Mouse (Mus musculus) spleen, postnatal 14 days (tissue): ENCODE results near the gene Cdk19.

Source experiments
- DNase-seq, 2 experiments: peaks; one replicate each; pipeline ENCODE4 v3.0.0; 2021 to 2022; ENCODE audit warnings: low spot score in 2 of 2

The Cdk19 gene

DNA sequence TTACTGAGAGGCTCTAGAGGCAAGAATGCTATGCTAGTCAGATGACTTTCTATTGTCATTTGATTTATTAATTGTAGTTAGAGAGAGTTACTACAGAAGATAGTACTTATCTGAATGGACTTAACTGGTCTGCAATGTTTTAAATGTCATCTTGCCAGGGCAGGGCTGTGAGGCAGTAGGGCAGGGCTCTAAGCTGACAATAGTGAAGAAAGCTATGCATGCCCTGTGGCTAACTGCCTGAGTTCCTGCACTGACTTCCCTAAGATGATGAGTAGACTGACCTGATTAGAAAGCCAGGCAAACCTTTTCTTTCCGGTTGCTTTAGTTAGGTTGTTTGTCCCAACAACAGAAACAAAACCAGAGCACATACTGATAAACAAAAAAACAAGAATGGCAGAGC is 102.7 kb downstream of the Cdk19 start:
- no peak for DNase-seq

DNA sequence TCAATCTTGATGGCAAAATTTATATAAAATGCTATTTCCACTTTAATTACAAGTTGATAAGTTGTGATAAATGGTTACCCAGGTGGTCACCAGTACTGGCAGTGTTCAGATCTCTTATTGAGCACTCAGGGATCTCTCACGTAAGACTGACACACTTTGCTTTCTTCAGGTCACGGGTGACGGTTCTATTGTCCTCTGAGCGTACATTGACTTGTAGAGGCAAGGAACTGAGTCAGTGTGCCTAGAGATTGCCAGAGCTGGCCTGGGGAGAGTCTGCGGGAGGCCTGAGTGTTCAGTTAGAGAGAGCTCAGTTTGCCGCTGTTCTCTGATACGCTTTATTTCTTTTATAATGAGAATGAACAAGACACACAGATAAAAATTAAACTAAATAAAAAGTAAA is 104.0 kb downstream of the Cdk19 start:
- no peak for DNase-seq

- no peak for DNase-seq
Observed at GRCm38 (mm10) chr10:40443806-40444357, 104.5 kb downstream of the Cdk19 start.

- DNase-seq: no peak
Observed at GRCm38 (mm10) chr10:40444586-40444985, 105.2 kb downstream of the Cdk19 start.

GRCm38 (mm10) chr10:40446088-40446604 is 106.8 kb downstream of the Cdk19 start:
- no peak for DNase-seq

DNA sequence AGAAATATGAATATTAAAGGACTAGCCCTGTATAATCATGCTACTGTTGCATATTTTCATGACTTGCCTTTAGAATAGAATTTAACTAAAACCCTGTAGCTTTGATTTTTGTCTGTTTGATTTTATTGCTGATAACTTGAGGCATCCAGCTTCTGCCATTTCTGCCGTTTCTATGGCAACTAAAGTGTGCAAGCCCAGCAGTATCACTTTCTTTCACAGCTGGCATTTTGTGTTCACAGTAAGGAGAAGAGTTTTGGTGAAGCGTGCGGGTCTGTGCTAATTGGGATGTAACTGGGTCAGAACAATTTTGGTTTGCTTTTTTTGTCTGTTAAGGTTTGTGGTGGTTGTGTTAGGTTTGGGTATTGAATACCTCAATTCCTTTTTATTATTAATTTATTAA is 107.3 kb downstream of the Cdk19 start:
- no peak for DNase-seq

GRCm38 (mm10) chr10:40447295-40447694 is 107.9 kb downstream of the Cdk19 start:
- no peak for DNase-seq

DNA sequence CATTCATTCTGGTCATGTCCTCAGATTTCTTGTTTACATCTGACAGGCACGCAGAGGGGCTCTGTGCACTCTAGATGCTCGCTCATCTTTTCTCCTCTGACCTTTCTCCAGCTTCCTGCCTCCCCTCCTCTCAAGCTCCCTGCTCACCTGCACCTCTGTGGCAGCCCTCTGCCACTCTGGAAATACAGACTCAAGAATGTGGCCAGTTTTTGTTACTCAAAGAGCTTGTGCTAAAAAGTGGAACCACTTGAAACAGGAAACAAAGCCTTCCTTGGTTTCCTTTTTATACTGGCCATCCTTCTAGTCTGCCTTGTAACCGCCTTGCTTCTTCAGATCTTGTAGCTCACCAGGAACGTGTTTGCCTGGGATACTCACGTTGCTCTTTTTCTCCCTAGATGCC is 108.6 kb downstream of the Cdk19 start:
- DNase-seq: no peak

DNA sequence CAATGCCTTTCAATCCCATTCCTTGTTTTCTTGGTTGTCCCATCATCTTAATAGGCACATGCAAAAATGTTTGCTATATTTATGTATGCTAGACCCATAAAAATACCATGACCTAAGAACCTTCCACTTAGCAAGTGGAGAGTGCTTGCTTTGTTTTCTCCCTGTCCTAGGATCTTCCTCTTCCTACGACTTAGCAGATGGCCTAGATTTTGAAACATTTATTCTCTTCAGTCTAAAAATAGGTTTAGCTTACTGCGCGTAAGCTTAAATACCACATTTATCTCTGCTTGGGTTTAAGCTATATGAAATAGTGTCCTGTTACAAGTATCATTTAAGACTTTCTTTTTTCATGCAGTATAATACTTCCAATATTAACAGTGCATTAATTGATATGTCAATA is 109.1 kb downstream of the Cdk19 start:
- DNase-seq: no peak

GRCm38 (mm10) chr10:40449571-40449970 is 110.2 kb downstream of the Cdk19 start:
- no peak for DNase-seq

DNA sequence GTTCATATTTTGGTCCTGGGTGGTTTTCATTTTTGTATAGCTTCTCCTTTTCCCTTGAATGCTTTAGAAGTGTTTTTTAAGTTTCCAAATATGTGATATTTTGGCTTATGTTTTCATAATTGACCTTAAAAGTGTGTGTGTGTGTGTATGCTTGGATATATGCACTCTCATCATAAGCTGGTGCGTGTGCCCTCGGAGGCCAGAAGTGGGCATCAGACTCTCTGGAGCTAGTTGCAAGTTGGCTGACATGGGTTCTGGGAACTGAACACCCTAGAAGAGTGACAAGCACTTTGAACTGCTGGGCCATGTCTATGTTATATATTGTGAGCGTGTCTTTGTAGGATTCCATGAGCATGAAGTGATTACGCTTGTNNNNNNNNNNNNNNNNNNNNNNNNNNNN is 110.8 kb downstream of the Cdk19 start:
- DNase-seq: no peak

GRCm38 (mm10) chr10:40457116-40457515 is 117.8 kb downstream of the Cdk19 start:
- DNase-seq: no peak

DNA sequence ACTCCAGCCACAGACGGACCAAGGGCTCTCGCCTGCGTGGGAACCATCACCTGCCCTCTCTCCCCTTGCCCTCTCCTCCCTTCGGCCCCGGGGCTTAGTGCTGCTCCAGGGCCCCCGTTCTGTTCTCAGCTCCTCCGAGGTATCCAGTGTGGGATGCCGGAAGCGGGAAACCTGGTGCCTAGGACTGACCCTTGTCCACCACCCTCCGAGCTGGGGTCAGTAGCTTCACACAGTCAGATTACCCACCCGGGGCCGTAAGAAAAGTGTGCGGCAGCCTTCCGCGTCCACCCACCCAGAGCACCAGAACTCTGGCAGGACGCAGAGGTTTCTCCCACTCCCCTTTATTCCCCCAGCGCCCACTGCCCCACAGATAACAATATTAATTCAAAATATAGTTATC is 119.8 kb downstream of the Cdk19 start:
- DNase-seq: no peak

DNA sequence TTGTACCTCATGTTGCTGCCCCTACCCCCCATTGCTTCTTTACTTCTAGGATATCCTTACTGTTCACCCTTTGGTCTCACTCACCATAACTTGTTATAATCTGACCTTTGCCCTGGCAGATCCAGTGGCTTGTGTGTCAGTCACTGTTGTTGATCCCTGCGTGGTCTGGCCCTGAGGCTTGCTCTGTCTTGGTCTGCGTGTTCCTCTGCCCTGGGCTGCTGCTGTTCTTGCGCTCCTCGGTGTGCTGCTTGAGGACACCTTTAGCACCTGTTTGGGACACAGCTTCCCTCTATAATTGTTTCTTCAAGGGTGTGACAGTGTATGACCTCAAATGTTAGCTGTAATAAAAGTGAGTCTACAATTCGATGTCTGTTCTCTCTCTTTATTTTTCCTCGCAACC is 122.0 kb downstream of the Cdk19 start:
- no peak for DNase-seq

DNA sequence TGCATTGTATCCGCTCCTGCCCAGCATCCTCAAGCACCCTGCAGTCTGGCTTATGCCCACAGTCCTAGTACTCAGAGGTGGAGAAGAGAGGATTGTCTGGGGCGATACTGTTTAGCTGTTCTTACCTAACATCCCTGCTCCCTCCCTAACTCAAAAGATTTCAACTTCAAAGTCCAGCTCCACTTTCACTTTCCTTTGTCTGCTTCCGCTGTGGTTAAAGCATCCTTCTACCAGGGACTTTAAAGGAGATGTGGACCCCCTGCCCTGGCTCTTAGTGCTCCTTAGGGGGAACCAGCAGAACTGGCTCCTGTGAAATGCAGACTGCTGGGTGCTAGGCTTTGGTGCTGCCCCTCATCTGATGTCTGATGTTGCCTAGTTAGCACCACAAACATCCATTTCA is 122.9 kb downstream of the Cdk19 start:
- no peak for DNase-seq

DNA sequence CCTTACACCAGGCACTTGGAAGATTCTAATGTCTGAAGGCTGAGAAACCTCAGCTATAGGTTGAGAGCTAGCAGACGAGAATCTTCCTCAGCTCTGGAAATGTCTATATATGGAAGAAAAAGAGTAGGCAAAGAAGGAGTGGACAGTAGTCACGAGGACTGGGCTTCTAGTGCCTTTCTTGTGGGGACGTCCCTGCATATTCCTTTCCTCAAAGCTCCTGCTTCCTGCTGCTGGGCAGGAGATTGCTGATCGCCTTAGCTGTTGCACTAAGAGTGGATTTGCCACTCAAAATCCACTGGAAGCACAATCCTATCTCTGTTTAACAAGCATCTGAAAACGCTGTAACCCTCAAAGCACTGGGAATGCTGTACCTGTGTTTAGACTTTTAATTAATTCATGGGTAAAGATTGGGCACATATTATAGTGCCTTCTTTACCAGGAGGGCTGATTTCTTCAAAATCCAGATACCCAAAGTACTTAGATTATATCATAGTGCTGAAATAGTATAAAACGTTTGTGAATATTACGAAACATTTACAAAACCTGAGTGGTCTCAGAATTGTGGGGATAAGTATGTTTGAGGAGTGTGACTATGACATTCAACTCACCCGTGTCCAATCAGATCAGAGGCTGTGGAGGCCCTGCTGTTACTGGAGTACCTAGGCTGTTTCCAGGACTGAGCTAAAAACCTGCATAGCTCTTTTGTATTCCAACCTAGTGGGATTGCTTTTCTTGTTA is 128.0 kb downstream of the Cdk19 start:
- DNase-seq: no peak

DNA sequence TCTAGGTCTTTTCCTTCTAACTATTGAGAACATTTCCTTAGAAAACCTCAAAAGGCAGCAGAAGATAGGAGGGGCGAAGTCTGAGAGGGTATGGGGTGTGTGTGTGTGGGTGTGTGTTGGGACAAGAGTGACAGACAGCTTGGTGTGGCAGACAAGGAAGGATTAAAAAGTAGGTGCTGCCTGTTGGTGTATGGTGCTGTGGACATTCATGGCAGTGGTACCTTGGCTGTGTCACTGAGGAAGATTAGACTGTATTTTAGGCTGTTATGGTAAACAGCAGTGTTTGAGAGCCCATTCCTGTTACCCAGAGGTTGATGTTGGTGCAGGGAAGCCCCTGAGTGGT is 128.5 kb downstream of the Cdk19 start:
- DNase-seq: no peak

DNA sequence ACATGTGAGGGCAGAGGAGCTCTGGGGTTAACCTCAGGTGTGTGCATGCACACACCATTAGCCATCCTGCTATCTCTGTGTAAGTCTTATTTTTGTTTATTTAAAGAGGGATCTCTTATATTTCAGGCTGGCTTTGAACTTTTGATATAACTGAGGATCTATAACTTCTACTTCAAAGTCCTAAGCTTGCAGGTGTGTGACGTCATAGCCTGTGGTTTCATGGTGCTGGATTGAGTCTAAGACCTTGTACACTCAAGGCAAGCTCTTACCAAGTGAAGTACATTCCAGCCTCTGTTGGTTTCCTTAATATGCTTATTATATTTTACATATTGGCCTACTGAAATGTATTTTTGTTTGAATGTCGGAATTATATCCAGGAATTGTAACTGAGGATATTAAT is 129.8 kb downstream of the Cdk19 start:
- DNase-seq: no peak

GRCm38 (mm10) chr10:40476535-40477285 is 137.3 kb downstream of the Cdk19 start:
- DNase-seq: peak in 1 of 2 experiments; percentile 28

DNA sequence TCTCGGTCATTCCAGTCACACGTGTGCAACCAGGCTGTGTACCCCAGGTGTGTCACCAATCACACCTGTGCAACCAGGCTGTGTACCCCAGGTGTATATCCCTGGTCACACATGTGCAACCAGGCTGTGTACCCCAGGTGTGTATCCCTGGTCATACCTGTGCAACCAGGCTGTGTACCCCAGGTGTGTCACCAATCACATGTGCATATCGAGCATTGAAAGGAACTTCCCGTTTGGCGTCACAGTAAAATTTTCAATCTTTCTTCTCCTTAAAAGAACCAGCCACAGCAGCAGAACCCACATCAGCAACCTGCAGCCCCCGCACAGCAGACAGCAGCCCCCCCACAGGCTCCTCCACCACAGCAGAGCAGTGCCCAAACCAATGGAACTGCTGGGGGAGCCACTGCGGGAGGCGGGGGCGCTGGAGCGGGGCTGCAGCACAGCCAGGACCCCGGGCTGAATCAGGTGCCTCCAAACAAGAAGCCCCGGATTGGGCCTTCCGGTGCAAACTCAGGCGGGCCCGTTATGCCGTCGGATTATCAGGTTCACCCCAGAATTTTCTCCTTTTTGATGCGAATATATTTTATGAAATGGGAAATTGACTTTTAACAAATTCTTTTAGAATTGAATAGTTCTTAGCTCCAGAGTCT is 138.2 kb downstream of the Cdk19 start:
- DNase-seq: no peak

DNA sequence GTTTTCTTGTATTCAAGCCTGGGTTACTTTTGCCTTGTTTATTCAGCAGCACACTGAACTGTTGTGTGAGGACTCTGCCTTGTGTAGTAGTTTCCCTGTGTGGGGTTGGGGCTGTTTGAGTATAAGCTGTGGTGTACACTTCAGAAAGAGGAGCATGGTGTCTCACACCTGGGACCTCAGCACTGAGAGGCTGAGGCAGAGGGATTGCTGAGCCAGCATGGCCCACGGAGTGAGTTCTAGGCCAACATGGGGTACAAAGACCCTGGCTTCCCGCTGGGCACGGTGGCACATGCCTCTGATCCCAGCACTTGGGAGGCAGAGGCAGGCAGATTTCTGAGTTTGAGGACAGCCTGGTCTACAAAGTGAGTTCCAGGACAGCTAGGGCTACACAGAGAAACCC is 139.3 kb downstream of the Cdk19 start:
- DNase-seq: no peak

DNA sequence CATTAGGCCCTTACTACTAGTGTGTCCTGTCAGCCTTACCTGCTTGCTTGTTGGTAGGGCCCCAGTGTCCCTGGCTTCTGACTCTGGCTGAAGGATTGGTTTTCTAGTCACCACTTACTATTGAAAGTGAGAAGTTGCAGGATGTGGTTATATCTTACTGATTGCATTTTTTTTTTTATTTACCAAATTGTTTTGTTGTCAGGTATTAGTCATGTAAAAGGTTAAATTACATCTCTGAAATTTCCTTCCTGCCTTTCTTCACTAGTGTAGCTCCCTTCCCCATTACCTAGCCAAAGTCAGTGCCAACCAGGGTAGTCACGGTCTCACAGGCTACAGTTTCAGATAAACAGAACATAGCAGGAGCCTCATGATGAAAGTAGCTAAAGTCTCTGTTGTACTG is 139.9 kb downstream of the Cdk19 start:
- no peak for DNase-seq
